Mouse (Mus musculus): ENCODE measurements around the gene 4833439L19Rik. TPM values are rescaled to one million over a fixed set of nuclear protein-coding genes. Genes with fewer than 3 reads are reported as not detected.

Gene 4833439L19Rik
- polyA plus RNA-seq, 1 experiment from 2014 or later: 95.1 TPM

- no peak overlapping the region for H3K27ac ChIP-seq (ENCODE audit: low read depth, low read length)
- no peak overlapping the region for H3K4me3 ChIP-seq (ENCODE audit: low read depth, low read length)
- H3K4me1 ChIP-seq (replicated peaks; ENCODE audit: control insufficient read depth, insufficient read depth, low read length): peaks cover 6% of the 10 kb centered on the region
- H3K36me3 ChIP-seq (ENCODE audit: control insufficient read depth, insufficient read depth, low read length): peaks cover 23% of the 10 kb centered on the region
- no peak overlapping the region for H3K4me2 ChIP-seq
- H3K27me3 ChIP-seq (replicated peaks; ENCODE audit: control insufficient read depth, insufficient read depth, low read length): no peaks in the 10 kb centered on the region
- WGBS: 84% methylated on average over 7 of the region's 7 CpGs
- DNase-seq (ENCODE audit: low spot score): no peak
- H3K9me3 ChIP-seq (ENCODE audit: control insufficient read depth, low read length): no peaks in the 10 kb centered on the region
- no peak overlapping the region for H3K9ac ChIP-seq (ENCODE audit: low read depth, low read length)
- no peak for ATAC-seq (replicated peaks; ENCODE audit: low FRiP score)
Measured at GRCm38 (mm10) chr13:54562562-54562961, 2.7 kb downstream of the 4833439L19Rik start.

GRCm38 (mm10) chr13:54560608-54561007 is 4.6 kb downstream of the 4833439L19Rik start:
- Histone ChIP-seq H3K27ac (ENCODE audit: low read depth, low read length) (no peak overlapping the region), H3K9ac (ENCODE audit: low read depth, low read length) (no peak overlapping the region), H3K9me3 (ENCODE audit: control insufficient read depth, low read length) (no peaks in the 10 kb centered on the region), H3K4me3 (ENCODE audit: low read depth, low read length) (no peak overlapping the region), H3K4me1 (replicated peaks; ENCODE audit: control insufficient read depth, insufficient read depth, low read length) (peaks cover 4% of the 10 kb centered on the region), H3K4me2 (no peak overlapping the region), H3K27me3 (replicated peaks; ENCODE audit: control insufficient read depth, insufficient read depth, low read length) (no peaks in the 10 kb centered on the region), H3K36me3 (ENCODE audit: control insufficient read depth, insufficient read depth, low read length) (peaks cover 29% of the 10 kb centered on the region)
- no peak for ATAC-seq (replicated peaks; ENCODE audit: low FRiP score)
- 87% methylated on average over 7 of the region's 7 CpGs for WGBS
- no peak for DNase-seq (ENCODE audit: low spot score)

GRCm38 (mm10) chr13:54559656-54560055 is 5.6 kb downstream of the 4833439L19Rik start:
- WGBS: 85% methylated on average over 2 of the region's 2 CpGs
- no peak overlapping the region for H3K4me3 ChIP-seq (ENCODE audit: low read depth, low read length)
- H3K36me3 ChIP-seq (ENCODE audit: control insufficient read depth, insufficient read depth, low read length): peaks cover 29% of the 10 kb centered on the region
- H3K27ac ChIP-seq (ENCODE audit: low read depth, low read length): no peak overlapping the region
- no peak overlapping the region for H3K9ac ChIP-seq (ENCODE audit: low read depth, low read length)
- DNase-seq (ENCODE audit: low spot score) (no peak), ATAC-seq (replicated peaks; ENCODE audit: low FRiP score) (no peak)
- H3K4me1 ChIP-seq (replicated peaks; ENCODE audit: control insufficient read depth, insufficient read depth, low read length): peaks cover 4% of the 10 kb centered on the region
- H3K4me2 ChIP-seq: no peak overlapping the region
- no peaks in the 10 kb centered on the region for H3K27me3 ChIP-seq (replicated peaks; ENCODE audit: control insufficient read depth, insufficient read depth, low read length)
- H3K9me3 ChIP-seq (ENCODE audit: control insufficient read depth, low read length): no peaks in the 10 kb centered on the region

- H3K4me2 ChIP-seq: no peak overlapping the region
- H3K9me3 ChIP-seq (ENCODE audit: control insufficient read depth, low read length): no peaks in the 10 kb centered on the region
- no peak for ATAC-seq (replicated peaks; ENCODE audit: low FRiP score)
- no peaks in the 10 kb centered on the region for H3K4me1 ChIP-seq (replicated peaks; ENCODE audit: control insufficient read depth, insufficient read depth, low read length)
- H3K27ac ChIP-seq (ENCODE audit: low read depth, low read length): no peak overlapping the region
- H3K27me3 ChIP-seq (replicated peaks; ENCODE audit: control insufficient read depth, insufficient read depth, low read length): no peaks in the 10 kb centered on the region
- WGBS: 97% methylated on average over 1 of the region's 1 CpGs
- H3K4me3 ChIP-seq (ENCODE audit: low read depth, low read length): no peak overlapping the region
- no peak for DNase-seq (ENCODE audit: low spot score)
- H3K9ac ChIP-seq (ENCODE audit: low read depth, low read length): no peak overlapping the region
- H3K36me3 ChIP-seq (ENCODE audit: control insufficient read depth, insufficient read depth, low read length): peaks cover 41% of the 10 kb centered on the region
Measured at GRCm38 (mm10) chr13:54557652-54558051, 7.6 kb downstream of the 4833439L19Rik start.

GRCm38 (mm10) chr13:54556796-54557195 is 8.4 kb downstream of the 4833439L19Rik start:
- Histone ChIP-seq H3K36me3 (ENCODE audit: control insufficient read depth, insufficient read depth, low read length) (peaks cover 42% of the 10 kb centered on the region), H3K27ac (ENCODE audit: low read depth, low read length) (no peak overlapping the region), H3K4me3 (ENCODE audit: low read depth, low read length) (no peak overlapping the region), H3K9me3 (ENCODE audit: control insufficient read depth, low read length) (no peaks in the 10 kb centered on the region), H3K27me3 (replicated peaks; ENCODE audit: control insufficient read depth, insufficient read depth, low read length) (no peaks in the 10 kb centered on the region), H3K4me2 (no peak overlapping the region), H3K4me1 (replicated peaks; ENCODE audit: control insufficient read depth, insufficient read depth, low read length) (no peaks in the 10 kb centered on the region), H3K9ac (ENCODE audit: low read depth, low read length) (no peak overlapping the region)
- 91% methylated on average over 3 of the region's 3 CpGs for WGBS
- ATAC-seq (replicated peaks; ENCODE audit: low FRiP score) (no peak), DNase-seq (ENCODE audit: low spot score) (no peak)

- H3K4me3 ChIP-seq (ENCODE audit: low read depth, low read length): no peak overlapping the region
- H3K4me2 ChIP-seq: no peak overlapping the region
- no peak for DNase-seq (ENCODE audit: low spot score)
- H3K9ac ChIP-seq (ENCODE audit: low read depth, low read length): no peak overlapping the region
- H3K27me3 ChIP-seq (replicated peaks; ENCODE audit: control insufficient read depth, insufficient read depth, low read length): no peaks in the 10 kb centered on the region
- H3K4me1 ChIP-seq (replicated peaks; ENCODE audit: control insufficient read depth, insufficient read depth, low read length): no peaks in the 10 kb centered on the region
- ATAC-seq (replicated peaks; ENCODE audit: low FRiP score): no peak
- H3K36me3 ChIP-seq (ENCODE audit: control insufficient read depth, insufficient read depth, low read length): peaks cover 42% of the 10 kb centered on the region
- no peak overlapping the region for H3K27ac ChIP-seq (ENCODE audit: low read depth, low read length)
- WGBS: 91% methylated on average over 9 of the region's 9 CpGs
- H3K9me3 ChIP-seq (ENCODE audit: control insufficient read depth, low read length): no peaks in the 10 kb centered on the region
Measured at GRCm38 (mm10) chr13:54556176-54556575, 9.1 kb downstream of the 4833439L19Rik start.

GRCm38 (mm10) chr13:54548036-54548435 is 17.2 kb downstream of the 4833439L19Rik start:
- H3K4me2 ChIP-seq: no peak overlapping the region
- H3K27me3 ChIP-seq (replicated peaks; ENCODE audit: control insufficient read depth, insufficient read depth, low read length): no peaks in the 10 kb centered on the region
- no peaks in the 10 kb centered on the region for H3K4me1 ChIP-seq (replicated peaks; ENCODE audit: control insufficient read depth, insufficient read depth, low read length)
- peaks cover 21% of the 10 kb centered on the region; the same call in 1 of the 2 replicates for H3K36me3 ChIP-seq (ENCODE audit: control insufficient read depth, insufficient read depth, low read length)
- 92% methylated on average over 7 of the region's 7 CpGs for WGBS
- H3K27ac ChIP-seq (ENCODE audit: low read depth, low read length): no peak overlapping the region
- no peak for DNase-seq (ENCODE audit: low spot score)
- H3K9ac ChIP-seq (ENCODE audit: low read depth, low read length): no peak overlapping the region
- no peak overlapping the region for H3K4me3 ChIP-seq (ENCODE audit: low read depth, low read length)
- H3K9me3 ChIP-seq (ENCODE audit: control insufficient read depth, low read length): no peaks in the 10 kb centered on the region
- no peak for ATAC-seq (replicated peaks; ENCODE audit: low FRiP score)

- H3K9me3 ChIP-seq (ENCODE audit: control insufficient read depth, low read length): no peaks in the 10 kb centered on the region
- no peak overlapping the region for H3K9ac ChIP-seq (ENCODE audit: low read depth, low read length)
- H3K27ac ChIP-seq (ENCODE audit: low read depth, low read length): no peak overlapping the region
- DNase-seq (ENCODE audit: low spot score) (no peak), ATAC-seq (replicated peaks; ENCODE audit: low FRiP score) (no peak)
- H3K4me1 ChIP-seq (replicated peaks; ENCODE audit: control insufficient read depth, insufficient read depth, low read length): no peaks in the 10 kb centered on the region
- no peaks in the 10 kb centered on the region for H3K27me3 ChIP-seq (replicated peaks; ENCODE audit: control insufficient read depth, insufficient read depth, low read length)
- H3K4me3 ChIP-seq (ENCODE audit: low read depth, low read length): no peak overlapping the region
- H3K36me3 ChIP-seq (ENCODE audit: control insufficient read depth, insufficient read depth, low read length): peaks cover 6% of the 10 kb centered on the region; the same call in 1 of the 2 replicates
- H3K4me2 ChIP-seq: no peak overlapping the region
Measured at GRCm38 (mm10) chr13:54532134-54532533, 33.1 kb downstream of the 4833439L19Rik start.

GRCm38 (mm10) chr13:54527140-54527539 is 38.1 kb downstream of the 4833439L19Rik start:
- no peaks in the 10 kb centered on the region for H3K4me1 ChIP-seq (replicated peaks; ENCODE audit: control insufficient read depth, insufficient read depth, low read length)
- H3K27ac ChIP-seq (ENCODE audit: low read depth, low read length): no peak overlapping the region
- no peaks in the 10 kb centered on the region for H3K27me3 ChIP-seq (replicated peaks; ENCODE audit: control insufficient read depth, insufficient read depth, low read length)
- no peak overlapping the region for H3K9ac ChIP-seq (ENCODE audit: low read depth, low read length)
- H3K4me2 ChIP-seq: no peak overlapping the region
- 89% methylated on average over 6 of the region's 6 CpGs for WGBS
- DNase-seq (ENCODE audit: low spot score) (no peak), ATAC-seq (replicated peaks; ENCODE audit: low FRiP score) (no peak)
- H3K9me3 ChIP-seq (ENCODE audit: control insufficient read depth, low read length): no peaks in the 10 kb centered on the region
- no peak overlapping the region for H3K4me3 ChIP-seq (ENCODE audit: low read depth, low read length)
- peaks cover 20% of the 10 kb centered on the region for H3K36me3 ChIP-seq (ENCODE audit: control insufficient read depth, insufficient read depth, low read length)
